Mouse (Mus musculus) gastrocnemius, postnatal 4 days (tissue): ENCODE results near the gene Ptpn13. TPM values are rescaled to one million over a fixed set of nuclear protein-coding genes. Genes with fewer than 3 reads are reported as not detected.

Experiments
- DNase-seq, 2 experiments: peaks; one replicate each; pipeline ENCODE4 v3.0.0; 2021 to 2022; ENCODE audit warnings: low spot score in 2 of 2, mixed read lengths in 2 of 2
- total RNA-seq, 2 experiments: library from RNA; stranded (reverse); gene quantifications; 2 replicates each; pipeline ENCODE4 v1.2.3; 2021

Gene Ptpn13
- total RNA-seq, 2 experiments from 2014 or later: 8.8 to 10.1 TPM

GRCm38 (mm10) chr5:103456794-103457193, 31.8 kb downstream of the Ptpn13 start:
- DNase-seq: no peak

- DNase-seq: no peak
Measured at GRCm38 (mm10) chr5:103458411-103458810, 33.4 kb downstream of the Ptpn13 start.

DNA sequence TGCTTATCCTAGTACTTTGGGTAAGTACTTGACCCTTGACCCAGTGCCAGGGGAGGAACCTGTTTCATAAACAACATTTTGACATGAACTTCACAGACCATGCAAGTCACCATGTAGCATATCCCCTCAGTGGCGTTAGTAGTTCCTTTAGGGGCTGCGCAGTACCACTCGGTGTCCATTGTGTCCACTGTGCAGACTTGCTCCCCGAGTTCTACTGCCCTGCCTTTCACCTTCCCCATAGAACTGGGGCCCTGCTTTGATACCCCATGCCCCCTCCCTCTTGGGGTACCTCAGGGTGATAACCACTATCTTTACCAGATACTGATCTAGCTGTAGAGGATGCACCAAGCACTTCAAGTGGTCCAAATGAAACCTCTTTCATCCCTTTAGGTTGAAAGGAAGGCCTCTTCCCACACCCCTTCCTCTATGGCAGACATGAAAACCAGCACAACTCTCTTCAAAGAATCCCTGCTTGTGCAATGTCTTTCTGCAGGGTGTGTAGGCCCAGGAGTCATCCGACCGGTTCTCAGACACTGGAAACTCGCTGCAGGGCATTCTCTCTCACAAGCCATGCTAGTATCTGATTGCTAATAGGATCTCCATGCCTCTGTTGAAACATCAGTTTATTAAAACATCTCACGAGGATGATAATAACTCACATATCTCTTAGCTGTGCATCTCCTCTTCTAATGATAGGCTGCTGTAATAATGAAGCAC, 34.1 kb downstream of the Ptpn13 start:
- DNase-seq: no peak

- no peak for DNase-seq
Measured at GRCm38 (mm10) chr5:103460903-103461302, 35.9 kb downstream of the Ptpn13 start.

DNA sequence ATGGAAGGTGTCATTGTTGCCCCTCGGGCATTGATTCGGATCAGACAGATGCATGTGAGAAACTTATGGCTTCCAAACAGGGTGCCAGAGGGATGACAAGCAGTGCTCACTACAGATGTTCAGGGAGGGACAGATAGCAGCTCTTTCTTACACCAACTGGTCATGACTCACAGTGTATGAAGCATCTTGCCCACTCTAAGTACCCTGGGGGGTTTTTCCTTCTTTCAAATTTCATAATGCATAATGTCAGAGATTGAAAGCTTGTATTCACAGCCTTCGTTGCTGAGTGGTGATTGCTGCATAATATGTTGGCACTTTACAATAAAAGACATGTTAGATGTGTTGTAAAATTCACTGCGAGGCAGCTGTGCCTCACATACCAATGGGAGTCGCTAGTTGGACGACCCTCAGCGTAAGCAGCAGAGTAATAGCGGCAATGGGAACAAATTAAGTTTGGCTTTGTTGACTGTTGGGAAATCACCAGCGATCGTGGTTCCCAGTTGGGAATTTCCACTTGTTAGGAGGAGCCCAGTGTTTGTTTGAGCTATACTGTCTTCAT, 38.7 kb downstream of the Ptpn13 start:
- no peak for DNase-seq

DNA sequence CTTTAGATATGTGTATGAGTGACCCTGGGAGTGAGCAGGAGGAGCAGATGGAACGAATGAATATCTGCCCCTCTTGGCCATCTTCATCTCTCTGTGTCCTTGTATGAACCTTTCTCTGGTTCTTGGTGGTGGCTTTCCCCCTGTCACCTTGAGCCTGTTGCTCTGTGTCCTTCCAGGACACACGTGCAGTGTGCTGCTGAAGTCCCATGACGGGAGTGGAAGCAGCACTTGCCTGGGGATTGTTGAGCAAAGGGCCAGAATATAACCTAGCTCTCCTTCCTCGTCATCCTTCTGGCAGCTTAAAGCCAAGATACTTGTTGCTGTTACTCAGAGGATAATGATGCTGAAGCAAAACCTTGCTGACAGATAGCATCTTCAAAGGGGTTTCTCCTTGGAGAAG, 39.3 kb downstream of the Ptpn13 start:
- no peak for DNase-seq

DNA sequence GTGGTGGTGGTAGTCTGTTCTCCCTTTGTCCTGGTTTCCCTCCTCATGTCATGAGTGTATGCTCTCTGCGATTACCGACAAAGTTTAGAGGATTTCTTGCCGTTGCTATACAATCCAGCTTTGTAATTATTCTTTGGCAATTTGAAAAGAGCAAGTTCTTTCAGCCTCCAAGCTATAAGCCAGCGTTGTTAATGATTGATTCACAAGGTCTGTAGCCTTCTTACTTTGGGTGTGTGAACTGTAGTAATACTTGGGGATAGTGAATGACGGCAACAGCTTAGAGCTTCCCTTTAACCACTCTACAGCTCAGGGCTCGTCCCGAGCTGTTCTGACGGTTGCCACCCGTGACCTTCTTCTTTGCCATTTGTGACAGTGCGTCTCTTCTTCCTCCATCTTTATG, 39.8 kb downstream of the Ptpn13 start:
- DNase-seq: no peak

DNA sequence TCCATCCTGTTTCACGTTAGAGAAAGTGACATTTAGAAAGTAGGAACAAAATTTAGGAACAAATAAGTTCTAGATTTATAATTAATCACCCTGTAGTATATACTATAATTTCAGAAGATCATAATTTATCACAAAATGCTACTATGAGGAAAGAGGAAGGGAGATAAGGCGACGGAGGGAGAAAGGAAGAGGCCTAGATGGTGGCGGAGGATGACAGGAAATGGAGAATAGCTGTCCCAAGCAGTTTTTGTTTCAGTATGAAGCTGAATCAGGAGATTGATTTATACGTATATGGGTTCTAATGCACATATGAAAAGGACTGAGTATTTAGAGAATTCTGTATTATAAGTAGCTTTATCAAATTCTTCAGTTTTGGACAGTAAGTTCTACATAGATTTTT, 47.7 kb downstream of the Ptpn13 start:
- DNase-seq: no peak

- no peak for DNase-seq
Measured at GRCm38 (mm10) chr5:103473467-103474096, 48.6 kb downstream of the Ptpn13 start.

GRCm38 (mm10) chr5:103474259-103474658, 49.3 kb downstream of the Ptpn13 start:
- no peak for DNase-seq

GRCm38 (mm10) chr5:103475503-103475902, 50.5 kb downstream of the Ptpn13 start:
- DNase-seq: no peak

GRCm38 (mm10) chr5:103479503-103479902, 54.5 kb downstream of the Ptpn13 start:
- no peak for DNase-seq

GRCm38 (mm10) chr5:103481222-103481621, 56.2 kb downstream of the Ptpn13 start:
- no peak for DNase-seq

- DNase-seq: no peak
Measured at GRCm38 (mm10) chr5:103487001-103487400, 62.0 kb downstream of the Ptpn13 start.

DNA sequence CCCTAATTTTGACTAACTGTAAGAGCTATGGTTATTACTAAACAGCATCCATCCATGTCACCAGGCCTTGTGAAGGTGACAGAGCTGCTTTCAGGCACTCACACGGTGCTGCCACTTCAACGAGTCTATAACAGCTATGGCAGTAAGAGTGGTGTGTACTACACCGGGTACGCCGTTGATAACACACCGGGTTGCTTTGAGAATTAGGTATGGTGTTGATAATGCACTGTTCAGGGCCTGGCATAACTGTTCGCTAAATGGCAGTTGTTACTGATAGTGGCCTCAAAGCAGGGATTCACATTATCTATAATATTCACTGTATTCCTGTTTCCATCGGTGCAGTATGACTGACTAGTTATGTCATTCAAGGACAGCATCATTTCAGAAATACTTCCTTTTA, 66.0 kb downstream of the Ptpn13 start:
- no peak for DNase-seq

GRCm38 (mm10) chr5:103491788-103492187, 66.8 kb downstream of the Ptpn13 start:
- DNase-seq: no peak

- DNase-seq: no peak
Measured at GRCm38 (mm10) chr5:103497061-103497460, 72.1 kb downstream of the Ptpn13 start.

- DNase-seq: no peak
Measured at GRCm38 (mm10) chr5:103497480-103497879, 72.5 kb downstream of the Ptpn13 start.

GRCm38 (mm10) chr5:103499305-103499704, 74.3 kb downstream of the Ptpn13 start:
- DNase-seq: no peak

- no peak for DNase-seq
Measured at GRCm38 (mm10) chr5:103501076-103501475, 76.1 kb downstream of the Ptpn13 start.

DNA sequence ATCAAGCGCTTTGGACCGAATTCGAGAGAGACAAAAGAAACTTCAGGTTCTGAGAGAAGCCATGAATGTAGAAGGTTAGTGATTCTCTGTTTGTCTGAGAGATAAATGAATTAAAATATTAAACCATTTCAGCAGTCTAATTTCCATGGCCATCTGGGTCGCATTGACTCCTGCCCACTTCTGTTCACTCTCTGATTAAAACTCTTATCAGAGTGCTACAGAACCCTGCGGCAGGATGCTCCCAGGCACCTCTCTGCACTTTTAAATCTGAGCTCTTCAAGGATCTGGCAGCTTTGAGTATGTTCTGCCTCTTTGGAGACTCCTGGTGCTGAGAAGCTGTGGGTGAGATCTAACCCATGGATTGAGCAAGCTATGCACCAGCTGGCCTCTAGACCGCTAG, 76.8 kb downstream of the Ptpn13 start:
- DNase-seq: no peak

- no peak for DNase-seq
Measured at GRCm38 (mm10) chr5:103513162-103513561, 88.2 kb downstream of the Ptpn13 start.

- no peak for DNase-seq
Measured at GRCm38 (mm10) chr5:103514441-103514840, 89.4 kb downstream of the Ptpn13 start.
